Mouse (Mus musculus) neural tube, embryonic 10.5 days (tissue): ENCODE measurements around the gene Btbd16.

Experiments used
- DNase-seq: peaks from one replicate; pipeline ENCODE4 v3.0.0-alpha.2; 2017; ENCODE audit warnings: low spot score; ENCODE audit errors: extremely low spot score

Gene Btbd16

GRCm38 (mm10) chr7:130768151-130768550, 5.7 kb upstream of the Btbd16 start:
- DNase-seq = no peak

DNA sequence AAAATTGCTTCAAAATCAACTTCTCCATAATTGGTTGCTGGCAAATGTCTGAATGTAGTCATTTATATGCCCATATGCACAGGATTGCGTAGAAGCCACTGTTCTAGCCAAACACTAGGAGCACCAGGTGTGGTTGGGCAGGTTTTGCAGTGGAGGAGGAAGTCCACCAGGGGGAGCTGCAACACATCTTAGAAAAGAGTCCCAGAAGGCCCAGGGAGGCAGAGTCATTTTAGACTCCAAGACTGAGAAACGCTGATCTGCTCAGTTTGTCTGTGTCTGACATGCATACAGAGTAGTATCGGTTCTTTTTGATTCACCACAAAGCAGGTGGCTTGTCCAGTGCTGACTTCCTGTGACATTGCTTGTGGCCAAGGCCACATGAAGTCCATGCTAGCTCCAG, 3.2 kb upstream of the Btbd16 start:
- peak; percentile 80 for DNase-seq

- peak; percentile 48 for DNase-seq
Measured at GRCm38 (mm10) chr7:130773171-130773830, 568 bp upstream of the Btbd16 start.

DNA sequence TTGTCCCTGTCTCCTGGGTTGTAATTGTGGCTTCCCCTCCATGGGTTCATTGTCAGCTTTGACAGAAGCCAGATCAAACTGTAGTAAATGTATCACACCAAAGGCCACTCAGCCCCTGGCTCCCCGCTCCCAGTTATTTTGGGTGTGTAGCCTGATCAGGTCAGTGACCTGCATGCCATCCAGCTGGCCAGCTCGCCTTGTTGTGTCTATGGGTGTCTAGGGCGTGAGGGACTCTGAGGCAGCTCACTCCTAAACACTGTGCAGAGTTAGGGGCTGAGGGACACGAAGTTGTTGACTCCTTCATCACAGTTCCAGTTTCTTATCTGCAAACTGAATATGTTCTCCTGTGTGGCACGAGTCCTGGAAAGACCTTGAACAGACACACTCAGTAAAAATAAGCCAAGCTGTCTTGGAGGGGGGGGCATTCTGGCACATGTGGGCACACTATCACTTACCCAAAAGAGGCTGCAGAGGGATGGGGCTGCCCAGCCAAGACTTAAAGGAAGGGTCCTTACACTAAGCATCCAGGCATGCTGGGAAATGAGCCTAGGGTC, 7.1 kb downstream of the Btbd16 start:
- no peak for DNase-seq

DNA sequence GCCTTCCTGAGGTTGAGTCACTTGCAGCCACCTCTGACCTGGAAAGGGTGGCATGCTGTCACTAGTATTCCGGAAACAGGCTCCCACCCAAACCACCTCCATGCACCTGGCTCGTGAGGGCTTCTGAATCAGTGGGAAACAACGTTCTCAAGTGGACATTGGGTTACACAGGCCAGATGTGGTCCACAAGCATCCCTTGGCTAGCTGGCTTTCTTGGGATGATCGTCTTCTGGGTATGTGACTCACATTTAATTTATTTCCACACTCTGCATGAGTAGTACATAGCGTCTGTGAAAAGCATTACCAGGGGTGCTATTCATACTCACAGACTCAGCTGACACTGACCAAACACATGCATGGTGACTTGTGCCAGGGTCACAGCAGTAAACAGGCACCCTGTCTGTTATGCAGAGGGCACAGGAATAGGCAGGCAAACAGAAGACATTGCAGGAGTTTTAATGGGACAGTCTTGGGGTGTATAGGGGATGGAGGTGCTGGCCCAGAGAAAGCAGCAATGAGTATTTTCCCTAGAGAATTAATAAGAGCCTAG, 8.7 kb downstream of the Btbd16 start:
- DNase-seq = no peak

DNA sequence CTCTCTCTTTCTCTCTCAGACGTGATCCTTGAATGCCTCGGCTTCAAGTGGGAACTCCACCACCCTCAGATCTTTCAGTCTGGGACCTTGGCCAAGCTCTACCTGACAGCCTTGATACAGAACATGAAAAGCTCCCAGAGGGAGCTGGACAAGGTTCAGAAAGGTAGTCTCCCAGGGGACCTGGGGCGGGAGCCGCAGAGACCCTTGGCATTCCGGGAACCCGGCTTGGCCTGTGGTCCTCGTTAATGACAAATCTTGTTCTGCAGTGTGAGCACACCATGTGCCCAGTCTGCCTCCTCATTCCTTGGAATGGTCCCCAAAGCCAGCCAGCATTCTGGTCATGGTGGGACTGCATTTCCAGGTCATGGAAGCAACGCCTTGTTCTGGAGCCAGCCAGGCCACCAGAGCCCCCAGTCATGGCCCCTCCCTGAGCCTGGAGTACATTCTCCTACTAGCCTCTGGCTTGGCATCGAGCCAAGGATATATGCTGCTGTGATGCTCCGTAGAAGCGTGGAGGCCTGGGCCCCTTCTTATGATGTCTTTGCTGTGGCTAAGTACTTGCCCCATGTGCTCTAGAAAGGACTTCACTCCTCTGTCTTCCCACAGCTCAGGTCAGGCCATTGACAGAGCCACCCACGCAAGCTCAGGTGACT, 12.2 kb downstream of the Btbd16 start:
- DNase-seq = no peak

DNA sequence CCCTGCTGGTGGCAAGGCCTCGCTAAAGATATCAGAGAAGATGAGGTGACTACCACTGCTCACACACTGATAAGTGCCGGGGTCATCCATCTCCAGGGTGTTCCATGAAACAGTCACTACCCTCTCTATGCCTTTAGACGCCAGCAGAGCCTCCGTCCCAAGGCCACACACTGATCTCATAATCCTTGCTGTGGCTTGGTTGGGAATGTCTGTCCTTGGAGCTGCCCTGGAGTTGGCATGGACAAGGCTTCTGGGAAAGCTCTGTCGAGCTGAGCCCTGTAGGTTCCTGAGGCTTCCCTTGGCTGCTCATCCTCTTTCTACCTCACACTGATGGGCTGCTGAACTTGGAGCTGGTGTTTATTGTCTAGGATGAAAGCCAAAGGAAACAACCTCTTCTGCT, 12.8 kb downstream of the Btbd16 start:
- no peak for DNase-seq

- DNase-seq = no peak
Measured at GRCm38 (mm10) chr7:130787537-130787936, 13.7 kb downstream of the Btbd16 start.

- DNase-seq = no peak
Measured at GRCm38 (mm10) chr7:130788950-130789349, 15.1 kb downstream of the Btbd16 start.

- no peak for DNase-seq
Measured at GRCm38 (mm10) chr7:130789456-130789855, 15.6 kb downstream of the Btbd16 start.

GRCm38 (mm10) chr7:130793671-130794070, 19.8 kb downstream of the Btbd16 start:
- no peak for DNase-seq

- DNase-seq = no peak
Measured at GRCm38 (mm10) chr7:130796786-130797185, 22.9 kb downstream of the Btbd16 start.

GRCm38 (mm10) chr7:130797524-130797923, 23.7 kb downstream of the Btbd16 start:
- DNase-seq = no peak

DNA sequence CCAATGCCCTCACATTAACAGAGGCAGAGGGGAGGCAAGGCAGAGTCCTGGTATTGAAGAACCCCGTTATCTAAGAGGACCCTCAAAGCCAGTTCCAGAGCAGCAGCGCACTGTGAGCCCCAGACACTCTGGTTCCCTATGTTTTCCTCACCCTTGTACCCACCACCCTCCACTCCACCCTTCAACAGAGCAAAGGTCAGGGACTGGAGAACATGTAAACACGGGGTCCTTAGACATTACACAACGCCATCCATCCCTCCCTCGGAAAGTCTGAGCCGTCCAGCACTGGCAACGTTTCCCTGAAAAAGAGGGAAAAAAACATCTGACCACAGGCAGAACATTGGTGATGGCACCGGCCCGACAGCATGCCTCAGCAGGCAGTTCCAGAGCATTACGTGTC, 25.5 kb downstream of the Btbd16 start:
- DNase-seq = no peak

- DNase-seq = no peak
Measured at GRCm38 (mm10) chr7:130800681-130801080, 26.8 kb downstream of the Btbd16 start.

DNA sequence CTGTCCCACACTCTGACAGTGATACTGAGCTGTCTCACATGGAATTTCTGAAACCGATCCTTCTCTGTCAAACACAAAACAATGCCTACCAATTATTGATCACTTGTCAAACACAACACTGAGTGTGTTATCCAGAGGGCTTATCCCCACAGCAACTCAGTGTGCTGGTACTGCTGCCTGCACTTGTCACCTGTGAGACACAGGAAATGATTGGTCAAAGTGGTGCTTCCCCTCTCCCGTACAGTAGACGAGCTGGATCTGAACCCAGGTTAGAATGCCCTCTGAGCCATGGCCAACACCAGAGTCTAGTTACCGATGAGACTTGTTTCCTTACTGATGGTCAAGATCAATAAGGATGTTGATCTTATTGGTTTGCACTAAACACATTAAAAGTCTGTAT, 27.9 kb downstream of the Btbd16 start:
- no peak for DNase-seq

DNA sequence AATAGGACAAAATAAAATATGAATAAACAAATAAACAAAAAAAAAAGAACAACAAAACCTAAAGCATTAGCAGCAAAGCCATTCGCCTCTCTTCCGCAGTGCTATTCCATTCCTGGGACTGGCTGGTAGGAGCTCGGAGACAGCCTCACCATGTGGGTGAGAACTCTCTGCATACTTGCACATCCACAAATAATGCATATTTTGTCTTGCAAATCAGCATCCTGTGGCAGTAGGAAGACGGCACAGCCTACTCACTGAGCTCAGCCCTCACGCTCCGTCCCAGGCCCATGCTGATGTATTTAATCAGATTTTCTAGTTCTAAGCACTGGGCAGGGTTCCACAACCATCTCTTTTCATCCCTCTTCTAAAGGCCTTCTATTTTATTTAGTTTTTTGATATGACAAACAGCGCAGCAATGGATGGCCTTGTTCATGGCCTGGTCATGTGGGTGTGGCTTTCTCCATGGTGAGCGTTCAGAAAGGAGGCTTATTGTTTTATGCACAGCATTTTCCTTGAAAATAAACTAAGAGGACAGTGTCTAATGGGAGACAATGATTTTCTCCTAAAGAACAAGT, 29.5 kb downstream of the Btbd16 start:
- no peak for DNase-seq

DNA sequence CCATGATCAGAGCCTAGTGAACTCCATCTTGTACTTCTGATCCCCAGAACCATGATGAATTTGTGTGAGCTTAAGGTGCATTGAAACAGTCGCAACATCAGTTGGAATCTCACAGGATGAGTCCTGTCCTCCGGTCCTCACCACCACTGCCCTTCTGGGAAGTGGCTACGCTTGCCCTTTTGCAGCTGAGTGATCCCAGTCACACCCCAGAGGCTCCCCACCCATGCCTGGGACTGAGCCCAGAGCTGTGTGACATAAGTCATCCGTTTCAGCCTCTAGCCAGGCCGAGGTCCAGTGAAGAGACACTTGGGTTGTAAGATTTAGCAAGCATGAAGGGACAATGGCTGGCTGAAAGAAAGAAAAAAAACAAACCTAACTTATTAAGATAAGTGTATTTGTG, 31.1 kb downstream of the Btbd16 start:
- no peak for DNase-seq

- no peak for DNase-seq
Measured at GRCm38 (mm10) chr7:130807749-130808148, 33.9 kb downstream of the Btbd16 start.

- no peak for DNase-seq
Measured at GRCm38 (mm10) chr7:130808694-130809093, 34.8 kb downstream of the Btbd16 start.

DNA sequence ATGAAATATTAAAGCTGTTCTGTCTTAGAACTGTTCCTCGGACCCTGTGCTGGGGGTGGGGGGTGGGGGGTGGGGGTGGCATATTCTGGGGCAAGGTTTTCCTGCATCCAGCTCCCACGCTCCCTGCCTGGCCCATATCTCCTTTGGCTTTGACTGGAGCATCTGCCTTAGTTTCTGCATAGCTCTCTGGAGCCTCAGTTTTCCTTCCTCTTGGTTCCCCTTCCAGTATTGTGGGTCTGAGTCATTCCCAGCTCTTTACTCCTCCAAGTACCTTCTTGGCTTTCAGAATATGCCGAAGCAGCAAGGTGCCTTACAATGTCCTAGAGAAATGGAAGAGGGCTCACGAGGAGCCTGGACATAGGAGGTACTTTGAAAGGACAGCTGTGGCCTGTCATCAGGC, 36.4 kb downstream of the Btbd16 start:
- no peak for DNase-seq

DNA sequence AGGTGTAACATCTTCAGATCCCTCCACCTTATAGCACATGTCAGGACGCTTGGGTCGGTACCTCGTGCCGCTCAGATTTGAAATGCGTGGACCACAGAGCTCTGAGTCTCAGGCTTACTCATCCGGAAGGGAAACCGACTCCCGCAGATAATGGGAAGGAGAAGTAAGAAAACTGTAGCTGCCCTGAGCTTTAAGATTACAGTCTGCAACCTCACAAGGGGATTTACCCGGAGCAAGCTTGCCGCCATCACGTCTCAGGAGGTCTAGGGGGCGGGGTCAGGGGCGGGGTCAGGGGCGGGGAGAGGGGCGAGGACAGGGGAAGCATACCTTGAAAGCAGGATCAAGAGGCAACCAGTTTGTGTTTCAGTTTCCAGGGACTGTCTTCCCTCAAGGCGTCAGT, 38.5 kb downstream of the Btbd16 start:
- no peak for DNase-seq
